Mouse (Mus musculus) bone marrow macrophage, adult 2 months (primary cell): Measurements from ENCODE around the gene Zfp683.

Experiments used
- CTCF ChIP-seq: IDR thresholded peaks from 2 replicates; pipeline ENCODE4 v1.5.1; 2012; ENCODE audit warnings: low read depth, mild to moderate bottlenecking, low read length, moderate library complexity
- POLR2A ChIP-seq: IDR thresholded peaks from 2 replicates; pipeline ENCODE4 v1.6.1; 2012; ENCODE audit warnings: mild to moderate bottlenecking, low read depth, low read length, borderline replicate concordance

- TF ChIP-seq POLR2A (no peak), CTCF (peak; percentile 91)
These were observed 17.7 kb upstream of the Zfp683 start for GRCm38 (mm10) chr4:134035953-134036352.
